Mouse (Mus musculus): ENCODE data around the gene Metap1d. TPM values are rescaled to one million over a fixed set of nuclear protein-coding genes. Genes with fewer than 3 reads are reported as not detected.

The Metap1d gene
- polyA plus RNA-seq, 1 experiment from 2014 or later, result 34.9 TPM

- no peaks in the 10 kb centered on the region for H3K9me3 ChIP-seq (ENCODE audit: control insufficient read depth, low read length)
- peak overlapping the region; percentile 50 for H3K4me3 ChIP-seq (ENCODE audit: low read length)
- no peak for ATAC-seq
- peak overlapping the region; percentile 82 for H3K4me2 ChIP-seq (ENCODE audit: low read depth, low read length)
- H3K4me1 ChIP-seq (ENCODE audit: control insufficient read depth, insufficient read depth, low read length), result peaks cover 21% of the 10 kb centered on the region
- H3K27ac ChIP-seq (ENCODE audit: low read length), result no peak overlapping the region
- 1% methylated on average over 32 of the region's 32 CpGs for WGBS
- H3K27me3 ChIP-seq (replicated peaks; ENCODE audit: control insufficient read depth, insufficient read depth, low read length), result peaks cover 81% of the 10 kb centered on the region
- peak overlapping the region; percentile 29; the same call in 1 of the 2 replicates for H3K9ac ChIP-seq (ENCODE audit: low read depth, low read length)
- H3K36me3 ChIP-seq (ENCODE audit: control insufficient read depth, insufficient read depth, low read length), result no peaks in the 10 kb centered on the region
Measured at GRCm38 (mm10) chr2:71545401-71545881, 92.4 kb downstream of the Metap1d start.

- peak overlapping the region; percentile 29; the same call in 1 of the 2 replicates for H3K9ac ChIP-seq (ENCODE audit: low read depth, low read length)
- H3K9me3 ChIP-seq (ENCODE audit: control insufficient read depth, low read length), result no peaks in the 10 kb centered on the region
- ATAC-seq, result peak; percentile 22
- peak overlapping the region; percentile 82 for H3K4me2 ChIP-seq (ENCODE audit: low read depth, low read length)
- peak overlapping the region; percentile 50 for H3K4me3 ChIP-seq (ENCODE audit: low read length)
- WGBS, result under 1% methylated on average over 58 of the region's 59 CpGs
- no peaks in the 10 kb centered on the region for H3K36me3 ChIP-seq (ENCODE audit: control insufficient read depth, insufficient read depth, low read length)
- H3K27me3 ChIP-seq (replicated peaks; ENCODE audit: control insufficient read depth, insufficient read depth, low read length), result peaks cover 80% of the 10 kb centered on the region
- peaks cover 20% of the 10 kb centered on the region for H3K4me1 ChIP-seq (ENCODE audit: control insufficient read depth, insufficient read depth, low read length)
- peak overlapping the region; percentile 48 for H3K27ac ChIP-seq (ENCODE audit: low read length)
Measured at GRCm38 (mm10) chr2:71545882-71546639, 93.0 kb downstream of the Metap1d start.

- Histone ChIP-seq H3K36me3 (ENCODE audit: control insufficient read depth, insufficient read depth, low read length) (no peaks in the 10 kb centered on the region), H3K27ac (ENCODE audit: low read length) (peak within 1 kb of the TSS; percentile 48), H3K9ac (ENCODE audit: low read depth, low read length) (peak within 1 kb of the TSS; percentile 29; the same call in 1 of the 2 replicates), H3K9me3 (ENCODE audit: control insufficient read depth, low read length) (no peaks in the 10 kb centered on the region), H3K4me1 (ENCODE audit: control insufficient read depth, insufficient read depth, low read length) (peaks cover 19% of the 10 kb centered on the region), H3K4me2 (ENCODE audit: low read depth, low read length) (peak within 1 kb of the TSS; percentile 82), H3K4me3 (ENCODE audit: low read length) (peak within 1 kb of the TSS; percentile 50), H3K27me3 (replicated peaks; ENCODE audit: control insufficient read depth, insufficient read depth, low read length) (peaks cover 80% of the 10 kb centered on the region)
- WGBS, result under 1% methylated on average over 35 of the region's 37 CpGs
- ATAC-seq, result peak; percentile 28
Measured at GRCm38 (mm10) chr2:71546640-71547071, 93.6 kb downstream of the Metap1d start, which contains the start of gene Dlx2. Gene Dlx2 (minus strand): TSS chr2:71546754.

- WGBS, result 1% methylated on average over 8 of the region's 8 CpGs
Measured at GRCm38 (mm10) chr2:71547829-71548228, 94.8 kb downstream of the Metap1d start.

GRCm38 (mm10) chr2:71550330-71550729 is 97.3 kb downstream of the Metap1d start:
- ATAC-seq, result no peak
- H3K27ac ChIP-seq (ENCODE audit: low read length), result no peak overlapping the region
- no peaks in the 10 kb centered on the region for H3K9me3 ChIP-seq (ENCODE audit: control insufficient read depth, low read length)
- no peaks in the 10 kb centered on the region for H3K36me3 ChIP-seq (ENCODE audit: control insufficient read depth, insufficient read depth, low read length)
- no peak overlapping the region for H3K4me2 ChIP-seq (ENCODE audit: low read depth, low read length)
- H3K9ac ChIP-seq (ENCODE audit: low read depth, low read length), result no peak overlapping the region
- H3K27me3 ChIP-seq (replicated peaks; ENCODE audit: control insufficient read depth, insufficient read depth, low read length), result peaks cover 67% of the 10 kb centered on the region
- no peak overlapping the region for H3K4me3 ChIP-seq (ENCODE audit: low read length)
- peaks cover 15% of the 10 kb centered on the region for H3K4me1 ChIP-seq (ENCODE audit: control insufficient read depth, insufficient read depth, low read length)
- WGBS, result 21% methylated on average over 3 of the region's 3 CpGs

More at GRCm38 (mm10) chr2:71547829-71548228, 94.8 kb downstream of the Metap1d start:
- H3K4me1 ChIP-seq (ENCODE audit: control insufficient read depth, insufficient read depth, low read length), result peaks cover 18% of the 10 kb centered on the region
- ATAC-seq, result no peak
- no peaks in the 10 kb centered on the region for H3K9me3 ChIP-seq (ENCODE audit: control insufficient read depth, low read length)
- no peak overlapping the region for H3K4me2 ChIP-seq (ENCODE audit: low read depth, low read length)
- no peak overlapping the region for H3K9ac ChIP-seq (ENCODE audit: low read depth, low read length)
- H3K27me3 ChIP-seq (replicated peaks; ENCODE audit: control insufficient read depth, insufficient read depth, low read length), result peaks cover 78% of the 10 kb centered on the region
- H3K27ac ChIP-seq (ENCODE audit: low read length), result no peak overlapping the region
- no peak overlapping the region for H3K4me3 ChIP-seq (ENCODE audit: low read length)
- no peaks in the 10 kb centered on the region for H3K36me3 ChIP-seq (ENCODE audit: control insufficient read depth, insufficient read depth, low read length)

GRCm38 (mm10) chr2:71551704-71552103 is 98.6 kb downstream of the Metap1d start:
- no peak overlapping the region for H3K9ac ChIP-seq (ENCODE audit: low read depth, low read length)
- peaks cover 55% of the 10 kb centered on the region for H3K27me3 ChIP-seq (replicated peaks; ENCODE audit: control insufficient read depth, insufficient read depth, low read length)
- ATAC-seq, result no peak
- no peak overlapping the region for H3K27ac ChIP-seq (ENCODE audit: low read length)
- 1% methylated on average over 18 of the region's 18 CpGs for WGBS
- H3K4me1 ChIP-seq (ENCODE audit: control insufficient read depth, insufficient read depth, low read length), result peaks cover 2% of the 10 kb centered on the region
- H3K4me3 ChIP-seq (ENCODE audit: low read length), result no peak overlapping the region
- H3K9me3 ChIP-seq (ENCODE audit: control insufficient read depth, low read length), result no peaks in the 10 kb centered on the region
- H3K36me3 ChIP-seq (ENCODE audit: control insufficient read depth, insufficient read depth, low read length), result no peaks in the 10 kb centered on the region
- no peak overlapping the region for H3K4me2 ChIP-seq (ENCODE audit: low read depth, low read length)

- no peak for ATAC-seq
- H3K27me3 ChIP-seq (replicated peaks; ENCODE audit: control insufficient read depth, insufficient read depth, low read length), result peaks cover 25% of the 10 kb centered on the region
- no peak overlapping the region for H3K4me3 ChIP-seq (ENCODE audit: low read length)
- H3K9me3 ChIP-seq (ENCODE audit: control insufficient read depth, low read length), result peaks cover 4% of the 10 kb centered on the region; the same call in 1 of the 2 replicates
- 68% methylated on average over 5 of the region's 5 CpGs for WGBS
- no peak overlapping the region for H3K9ac ChIP-seq (ENCODE audit: low read depth, low read length)
- H3K4me2 ChIP-seq (ENCODE audit: low read depth, low read length), result no peak overlapping the region
- no peak overlapping the region for H3K27ac ChIP-seq (ENCODE audit: low read length)
- H3K36me3 ChIP-seq (ENCODE audit: control insufficient read depth, insufficient read depth, low read length), result no peaks in the 10 kb centered on the region
- no peaks in the 10 kb centered on the region for H3K4me1 ChIP-seq (ENCODE audit: control insufficient read depth, insufficient read depth, low read length)
Measured at GRCm38 (mm10) chr2:71556071-71556470, 103.0 kb downstream of the Metap1d start.

- Histone ChIP-seq H3K27me3 (replicated peaks; ENCODE audit: control insufficient read depth, insufficient read depth, low read length) (0 out of 2 replicates have a peak, but pooled peaks cover 2% of the 10 kb centered on the region), H3K9me3 (ENCODE audit: control insufficient read depth, low read length) (no peaks in the 10 kb centered on the region), H3K4me1 (ENCODE audit: control insufficient read depth, insufficient read depth, low read length) (no peaks in the 10 kb centered on the region), H3K9ac (ENCODE audit: low read depth, low read length) (no peak overlapping the region), H3K4me2 (ENCODE audit: low read depth, low read length) (no peak overlapping the region), H3K27ac (ENCODE audit: low read length) (no peak overlapping the region), H3K36me3 (ENCODE audit: control insufficient read depth, insufficient read depth, low read length) (no peaks in the 10 kb centered on the region), H3K4me3 (ENCODE audit: low read length) (no peak overlapping the region)
- 68% methylated on average over 9 of the region's 9 CpGs for WGBS
- no peak for ATAC-seq
Measured at GRCm38 (mm10) chr2:71566466-71566865, 113.4 kb downstream of the Metap1d start.

GRCm38 (mm10) chr2:71573736-71574135 is 120.7 kb downstream of the Metap1d start:
- H3K4me2 ChIP-seq (ENCODE audit: low read depth, low read length), result no peak overlapping the region
- no peaks in the 10 kb centered on the region for H3K9me3 ChIP-seq (ENCODE audit: control insufficient read depth, low read length)
- H3K4me1 ChIP-seq (ENCODE audit: control insufficient read depth, insufficient read depth, low read length), result no peaks in the 10 kb centered on the region
- no peak overlapping the region for H3K27ac ChIP-seq (ENCODE audit: low read length)
- ATAC-seq, result no peak
- WGBS, result 72% methylated on average over 4 of the region's 4 CpGs
- H3K36me3 ChIP-seq (ENCODE audit: control insufficient read depth, insufficient read depth, low read length), result no peaks in the 10 kb centered on the region
- H3K27me3 ChIP-seq (replicated peaks; ENCODE audit: control insufficient read depth, insufficient read depth, low read length), result 0 out of 2 replicates have a peak, but pooled peaks cover 2% of the 10 kb centered on the region
- H3K4me3 ChIP-seq (ENCODE audit: low read length), result no peak overlapping the region
- no peak overlapping the region for H3K9ac ChIP-seq (ENCODE audit: low read depth, low read length)

Data from intestine, embryonic 16.5 days (tissue).